Mouse (Mus musculus) ovary, postnatal 14 days (tissue): Measurements from ENCODE around the gene Akap14.

Experiments
- DNase-seq: peaks from one replicate; pipeline ENCODE4 v3.0.0; 2022; ENCODE audit warnings: low spot score

Akap14 gene

GRCm38 (mm10) chrX:37103826-37104225 is 64.8 kb downstream of the Akap14 start:
- no peak for DNase-seq
